Mouse (Mus musculus): ENCODE data around the gene Baz1a. TPM values are rescaled to one million over a fixed set of nuclear protein-coding genes. Genes with fewer than 3 reads are reported as not detected.

Gene Baz1a
- polyA plus RNA-seq, 1 experiment from 2014 or later = 46.4 TPM

DNA sequence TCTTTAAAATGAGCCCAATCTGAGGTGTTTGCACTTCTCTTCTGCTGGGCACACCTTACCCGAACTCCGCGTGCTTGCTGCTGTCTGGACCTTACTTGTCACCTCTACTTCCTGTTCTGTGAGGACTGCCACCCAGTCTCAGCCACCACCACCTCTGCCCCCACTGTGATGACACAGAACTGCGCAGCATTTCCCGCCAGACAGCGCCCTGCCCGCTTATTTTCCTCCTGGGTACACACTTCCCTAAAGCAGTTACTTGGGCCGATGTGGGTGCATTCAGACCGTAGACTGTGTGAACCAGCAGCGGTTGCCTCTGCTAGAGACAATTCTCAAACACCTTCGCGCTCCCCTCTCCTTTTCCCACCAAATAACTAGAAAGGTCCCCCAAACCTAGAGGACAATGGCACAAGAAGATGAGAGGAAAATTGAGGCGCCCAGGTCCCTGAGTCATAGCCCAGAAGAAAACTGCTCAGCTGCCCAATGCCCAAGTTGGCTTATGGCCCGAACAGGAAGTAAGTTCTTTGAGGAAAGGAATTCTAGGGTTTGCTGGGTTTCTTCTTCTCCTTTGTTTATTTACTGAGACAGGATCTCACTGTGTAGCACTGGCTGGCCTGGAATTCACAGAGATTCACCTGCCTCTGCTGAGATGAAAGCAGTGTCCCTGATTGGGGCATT is 15.0 kb downstream of the Baz1a start:
- no peak for DNase-seq (ENCODE audit: low spot score)
- no peak overlapping the region for H3K4me3 ChIP-seq (ENCODE audit: low read depth, low read length)
- H3K36me3 ChIP-seq (ENCODE audit: control insufficient read depth, insufficient read depth, low read length) = no peaks in the 10 kb centered on the region
- WGBS = 54% methylated on average over 14 of the region's 14 CpGs
- H3K4me1 ChIP-seq (replicated peaks; ENCODE audit: control insufficient read depth, insufficient read depth, low read length) = no peaks in the 10 kb centered on the region
- peak overlapping the region; percentile 29; the same call in 1 of the 2 replicates for H3K4me2 ChIP-seq
- no peak for ATAC-seq (replicated peaks; ENCODE audit: low FRiP score)
- H3K27ac ChIP-seq (ENCODE audit: low read depth, low read length) = no peak overlapping the region
- 0 out of 2 replicates have a peak overlapping the region, but pooled peaks have one; percentile 12 for H3K9ac ChIP-seq (ENCODE audit: low read depth, low read length)
- no peaks in the 10 kb centered on the region for H3K9me3 ChIP-seq (ENCODE audit: control insufficient read depth, low read length)
- no peaks in the 10 kb centered on the region for H3K27me3 ChIP-seq (replicated peaks; ENCODE audit: control insufficient read depth, insufficient read depth, low read length)

DNA sequence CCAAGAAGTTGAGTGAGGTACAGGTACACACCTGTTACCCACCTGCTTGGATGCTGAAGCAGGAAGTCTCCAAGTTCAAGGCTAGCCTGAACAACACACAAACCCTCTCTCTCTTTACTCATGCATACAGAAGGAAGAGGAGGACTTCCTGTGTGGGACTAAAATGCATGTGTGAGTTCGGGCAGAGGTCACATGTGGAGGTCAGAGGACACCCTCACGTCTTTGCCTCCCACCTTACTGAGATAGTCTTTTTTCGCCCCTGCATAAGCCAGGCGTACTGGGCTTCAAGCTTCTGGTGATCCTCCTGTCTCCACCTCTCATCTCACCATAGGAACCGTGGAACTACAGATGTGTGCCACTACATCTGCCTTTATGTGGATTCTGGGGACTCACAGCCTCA is 15.7 kb downstream of the Baz1a start:
- ATAC-seq (replicated peaks; ENCODE audit: low FRiP score) (no peak), DNase-seq (ENCODE audit: low spot score) (no peak)
- Histone ChIP-seq H3K36me3 (ENCODE audit: control insufficient read depth, insufficient read depth, low read length) (no peaks in the 10 kb centered on the region), H3K4me3 (ENCODE audit: low read depth, low read length) (no peak overlapping the region), H3K4me1 (replicated peaks; ENCODE audit: control insufficient read depth, insufficient read depth, low read length) (peaks cover 2% of the 10 kb centered on the region; the same call in 1 of the 2 replicates), H3K4me2 (no peak overlapping the region), H3K27ac (ENCODE audit: low read depth, low read length) (no peak overlapping the region), H3K9ac (ENCODE audit: low read depth, low read length) (no peak overlapping the region), H3K9me3 (ENCODE audit: control insufficient read depth, low read length) (no peaks in the 10 kb centered on the region), H3K27me3 (replicated peaks; ENCODE audit: control insufficient read depth, insufficient read depth, low read length) (no peaks in the 10 kb centered on the region)
- 64% methylated on average over 5 of the region's 5 CpGs for WGBS

DNA sequence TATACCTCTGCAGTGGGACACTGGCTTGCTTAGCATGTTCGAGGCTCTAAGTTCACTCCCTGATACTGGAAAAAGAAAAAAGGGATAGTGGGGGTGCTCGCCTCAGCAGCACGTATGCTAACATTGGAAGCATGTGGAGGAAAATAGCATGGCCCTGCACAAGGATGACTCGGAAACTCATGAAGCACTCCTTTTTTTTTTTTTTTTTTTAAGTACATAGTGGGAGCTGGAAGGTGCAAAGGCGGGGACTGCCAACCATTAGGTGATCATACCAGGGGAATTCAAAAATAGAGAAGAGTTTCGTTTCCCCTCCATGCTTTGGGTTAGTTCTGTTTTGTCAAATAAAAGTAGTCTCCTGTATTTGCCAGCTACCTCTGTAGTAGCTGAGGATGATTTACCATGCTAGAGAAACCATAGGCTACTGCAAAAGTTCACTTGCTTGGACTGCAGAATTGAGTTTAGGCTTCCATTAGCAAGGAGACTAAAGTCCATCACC is 17.1 kb downstream of the Baz1a start:
- no peak overlapping the region for H3K27ac ChIP-seq (ENCODE audit: low read depth, low read length)
- H3K27me3 ChIP-seq (replicated peaks; ENCODE audit: control insufficient read depth, insufficient read depth, low read length) = no peaks in the 10 kb centered on the region
- no peaks in the 10 kb centered on the region for H3K9me3 ChIP-seq (ENCODE audit: control insufficient read depth, low read length)
- no peak overlapping the region for H3K4me3 ChIP-seq (ENCODE audit: low read depth, low read length)
- ATAC-seq (replicated peaks; ENCODE audit: low FRiP score) (no peak), DNase-seq (ENCODE audit: low spot score) (no peak)
- WGBS = 81% methylated on average over 6 of the region's 6 CpGs
- no peak overlapping the region for H3K9ac ChIP-seq (ENCODE audit: low read depth, low read length)
- H3K4me1 ChIP-seq (replicated peaks; ENCODE audit: control insufficient read depth, insufficient read depth, low read length) = peaks cover 10% of the 10 kb centered on the region; the same call in 1 of the 2 replicates
- H3K4me2 ChIP-seq = no peak overlapping the region
- H3K36me3 ChIP-seq (ENCODE audit: control insufficient read depth, insufficient read depth, low read length) = no peaks in the 10 kb centered on the region

DNA sequence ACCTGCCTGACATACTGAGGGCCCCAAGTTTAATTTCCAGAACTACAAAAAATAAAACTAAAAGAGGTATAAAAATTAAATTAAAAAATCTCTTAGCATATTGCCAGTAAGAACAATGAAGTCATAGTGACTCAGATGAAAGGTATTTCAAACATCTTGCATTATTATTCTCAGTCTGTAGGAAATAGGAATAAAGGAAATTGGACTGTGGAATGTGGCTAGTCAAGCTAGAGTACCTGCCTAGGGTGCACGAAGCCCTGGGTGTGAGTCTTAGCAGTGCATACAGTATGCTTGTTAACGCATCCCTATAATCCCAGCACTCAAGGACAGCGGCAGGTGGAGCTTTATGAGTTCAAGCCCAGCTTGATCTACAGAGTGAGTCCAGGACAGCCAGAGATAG is 18.2 kb downstream of the Baz1a start:
- Histone ChIP-seq H3K4me1 (replicated peaks; ENCODE audit: control insufficient read depth, insufficient read depth, low read length) (peaks cover 10% of the 10 kb centered on the region; the same call in 1 of the 2 replicates), H3K9me3 (ENCODE audit: control insufficient read depth, low read length) (no peaks in the 10 kb centered on the region), H3K27me3 (replicated peaks; ENCODE audit: control insufficient read depth, insufficient read depth, low read length) (no peaks in the 10 kb centered on the region), H3K36me3 (ENCODE audit: control insufficient read depth, insufficient read depth, low read length) (no peaks in the 10 kb centered on the region), H3K4me3 (ENCODE audit: low read depth, low read length) (no peak overlapping the region), H3K27ac (ENCODE audit: low read depth, low read length) (no peak overlapping the region), H3K4me2 (no peak overlapping the region), H3K9ac (ENCODE audit: low read depth, low read length) (no peak overlapping the region)
- ATAC-seq (replicated peaks; ENCODE audit: low FRiP score) (no peak), DNase-seq (ENCODE audit: low spot score) (no peak)
- 75% methylated on average over 3 of the region's 3 CpGs for WGBS

DNA sequence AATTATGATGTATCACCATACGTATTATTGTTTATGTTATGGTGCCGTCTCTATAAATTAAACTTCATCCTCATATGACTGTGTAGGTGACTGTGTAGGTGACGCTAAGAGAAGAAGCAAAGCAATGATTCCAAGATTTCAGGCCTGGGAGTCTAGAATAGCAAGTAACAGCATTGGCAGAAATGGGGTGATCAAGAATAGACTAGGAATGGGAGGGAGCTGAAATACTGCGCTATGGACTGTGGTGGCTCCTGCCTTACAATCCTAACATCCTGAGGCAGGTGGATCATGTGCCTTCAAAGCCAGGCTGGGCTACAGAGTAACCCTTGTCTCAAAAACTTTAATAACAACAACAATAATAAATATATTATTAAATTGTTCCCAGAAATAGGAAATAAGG is 19.7 kb downstream of the Baz1a start:
- Histone ChIP-seq H3K27me3 (replicated peaks; ENCODE audit: control insufficient read depth, insufficient read depth, low read length) (no peaks in the 10 kb centered on the region), H3K9ac (ENCODE audit: low read depth, low read length) (no peak overlapping the region), H3K4me3 (ENCODE audit: low read depth, low read length) (no peak overlapping the region), H3K9me3 (ENCODE audit: control insufficient read depth, low read length) (no peaks in the 10 kb centered on the region), H3K27ac (ENCODE audit: low read depth, low read length) (no peak overlapping the region), H3K36me3 (ENCODE audit: control insufficient read depth, insufficient read depth, low read length) (no peaks in the 10 kb centered on the region), H3K4me2 (no peak overlapping the region), H3K4me1 (replicated peaks; ENCODE audit: control insufficient read depth, insufficient read depth, low read length) (peaks cover 10% of the 10 kb centered on the region; the same call in 1 of the 2 replicates)
- no peak for DNase-seq (ENCODE audit: low spot score)
- no peak for ATAC-seq (replicated peaks; ENCODE audit: low FRiP score)
- WGBS = 82% methylated on average over 4 of the region's 4 CpGs

DNA sequence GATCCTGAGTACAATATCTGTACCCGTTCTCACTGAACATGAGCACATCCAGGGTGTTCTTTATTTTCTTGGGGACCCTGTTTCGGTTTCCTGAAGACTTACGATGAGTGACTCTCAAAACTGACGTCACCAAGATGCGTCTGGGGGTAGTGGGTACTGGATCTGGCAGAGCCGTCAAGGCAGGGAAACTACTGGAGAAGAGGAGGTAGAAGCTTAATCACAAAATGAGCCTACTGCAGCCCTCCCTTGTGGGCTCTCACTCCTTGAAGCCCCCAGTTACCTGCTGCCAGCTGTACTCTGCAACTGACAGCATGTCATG is 20.1 kb downstream of the Baz1a start:
- Histone ChIP-seq H3K4me3 (ENCODE audit: low read depth, low read length) (no peak overlapping the region; the same call in 1 of the 2 replicates), H3K9ac (ENCODE audit: low read depth, low read length) (no peak overlapping the region), H3K36me3 (ENCODE audit: control insufficient read depth, insufficient read depth, low read length) (no peaks in the 10 kb centered on the region), H3K27ac (ENCODE audit: low read depth, low read length) (no peak overlapping the region), H3K27me3 (replicated peaks; ENCODE audit: control insufficient read depth, insufficient read depth, low read length) (no peaks in the 10 kb centered on the region), H3K4me2 (peak overlapping the region; percentile 42), H3K4me1 (replicated peaks; ENCODE audit: control insufficient read depth, insufficient read depth, low read length) (peaks cover 10% of the 10 kb centered on the region; the same call in 1 of the 2 replicates), H3K9me3 (ENCODE audit: control insufficient read depth, low read length) (no peaks in the 10 kb centered on the region)
- 67% methylated on average over 6 of the region's 6 CpGs for WGBS
- no peak for DNase-seq (ENCODE audit: low spot score)
- ATAC-seq (replicated peaks; ENCODE audit: low FRiP score) = no peak

DNA sequence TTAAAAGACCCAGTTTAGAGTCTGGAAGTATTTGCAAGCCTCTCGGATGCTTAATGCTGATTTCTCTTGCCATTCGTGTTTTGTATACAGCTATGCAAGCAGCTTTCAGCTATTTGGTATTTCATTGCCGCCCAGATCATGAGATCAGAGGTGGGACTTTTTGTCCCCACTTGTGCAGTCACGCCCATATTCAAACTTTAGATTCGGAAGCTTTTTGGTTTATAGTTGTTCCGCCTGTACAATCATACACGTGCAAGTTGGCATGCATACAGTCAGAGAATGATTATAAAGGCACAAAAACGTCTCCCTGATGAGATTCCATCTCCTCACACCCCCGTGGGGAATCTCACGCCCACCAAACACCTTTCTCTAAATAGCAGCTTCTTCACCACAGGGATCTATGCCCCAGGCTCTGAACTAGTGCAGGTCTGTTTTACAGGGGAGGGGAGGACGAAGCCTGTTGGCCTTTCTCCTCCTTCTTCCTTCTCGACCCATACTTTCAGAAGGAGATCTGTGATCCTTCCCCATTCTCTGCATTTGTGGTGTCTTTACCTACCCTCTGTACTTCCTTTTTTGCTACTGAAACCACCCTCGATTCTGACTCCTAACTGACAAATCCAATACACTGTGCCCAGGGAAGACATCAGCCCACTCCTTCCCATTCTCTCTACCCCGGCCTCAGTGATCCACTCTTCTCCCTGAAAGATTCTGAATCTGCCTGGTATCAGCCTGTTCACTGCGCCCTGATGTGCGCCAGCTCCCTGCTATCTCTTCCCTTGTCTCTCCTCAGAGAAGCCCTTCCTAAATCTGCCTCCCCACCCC is 20.7 kb downstream of the Baz1a start:
- H3K4me2 ChIP-seq = peak overlapping the region; percentile 42

DNA sequence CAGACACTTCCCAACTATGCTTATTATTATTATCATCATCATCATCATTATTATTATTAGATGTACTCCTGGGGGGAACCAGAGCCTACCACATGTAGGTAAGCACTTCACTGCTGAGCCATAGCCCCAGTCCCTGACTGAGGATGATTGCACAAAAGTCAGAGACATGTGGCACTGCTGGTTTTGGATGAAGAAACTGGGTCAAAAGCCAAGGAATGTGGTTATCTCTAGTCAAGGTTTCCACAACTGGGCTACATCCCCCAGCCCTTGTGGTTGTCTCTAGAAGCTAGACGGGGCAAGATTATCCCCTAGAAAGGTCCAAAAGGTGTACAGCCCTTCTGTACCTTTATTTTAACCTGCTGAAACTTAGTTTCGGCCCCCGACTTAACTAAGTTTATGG is 21.3 kb downstream of the Baz1a start:
- ATAC-seq (replicated peaks; ENCODE audit: low FRiP score) = no peak
- no peaks in the 10 kb centered on the region for H3K27me3 ChIP-seq (replicated peaks; ENCODE audit: control insufficient read depth, insufficient read depth, low read length)
- no peak overlapping the region for H3K27ac ChIP-seq (ENCODE audit: low read depth, low read length)
- peaks cover 10% of the 10 kb centered on the region; the same call in 1 of the 2 replicates for H3K4me1 ChIP-seq (replicated peaks; ENCODE audit: control insufficient read depth, insufficient read depth, low read length)
- DNase-seq (ENCODE audit: low spot score) = no peak
- WGBS = 72% methylated on average over 3 of the region's 3 CpGs
- H3K4me2 ChIP-seq = no peak overlapping the region
- no peaks in the 10 kb centered on the region for H3K36me3 ChIP-seq (ENCODE audit: control insufficient read depth, insufficient read depth, low read length)
- H3K9ac ChIP-seq (ENCODE audit: low read depth, low read length) = no peak overlapping the region
- H3K4me3 ChIP-seq (ENCODE audit: low read depth, low read length) = no peak overlapping the region
- no peaks in the 10 kb centered on the region for H3K9me3 ChIP-seq (ENCODE audit: control insufficient read depth, low read length)

More for the DNA sequence above, 20.7 kb downstream of the Baz1a start:
- no peaks in the 10 kb centered on the region for H3K36me3 ChIP-seq (ENCODE audit: control insufficient read depth, insufficient read depth, low read length)
- H3K9ac ChIP-seq (ENCODE audit: low read depth, low read length) = no peak overlapping the region
- 42% methylated on average over 16 of the region's 16 CpGs for WGBS
- no peak for ATAC-seq (replicated peaks; ENCODE audit: low FRiP score)
- H3K4me3 ChIP-seq (ENCODE audit: low read depth, low read length) = peak overlapping the region; percentile 14; the same call in 1 of the 2 replicates
- no peaks in the 10 kb centered on the region for H3K27me3 ChIP-seq (replicated peaks; ENCODE audit: control insufficient read depth, insufficient read depth, low read length)
- peaks cover 10% of the 10 kb centered on the region; the same call in 1 of the 2 replicates for H3K4me1 ChIP-seq (replicated peaks; ENCODE audit: control insufficient read depth, insufficient read depth, low read length)
- DNase-seq (ENCODE audit: low spot score) = no peak
- H3K27ac ChIP-seq (ENCODE audit: low read depth, low read length) = no peak overlapping the region
- no peaks in the 10 kb centered on the region for H3K9me3 ChIP-seq (ENCODE audit: control insufficient read depth, low read length)
